Mouse (Mus musculus): ENCODE results near the gene Adamts2.

The Adamts2 gene

DNA sequence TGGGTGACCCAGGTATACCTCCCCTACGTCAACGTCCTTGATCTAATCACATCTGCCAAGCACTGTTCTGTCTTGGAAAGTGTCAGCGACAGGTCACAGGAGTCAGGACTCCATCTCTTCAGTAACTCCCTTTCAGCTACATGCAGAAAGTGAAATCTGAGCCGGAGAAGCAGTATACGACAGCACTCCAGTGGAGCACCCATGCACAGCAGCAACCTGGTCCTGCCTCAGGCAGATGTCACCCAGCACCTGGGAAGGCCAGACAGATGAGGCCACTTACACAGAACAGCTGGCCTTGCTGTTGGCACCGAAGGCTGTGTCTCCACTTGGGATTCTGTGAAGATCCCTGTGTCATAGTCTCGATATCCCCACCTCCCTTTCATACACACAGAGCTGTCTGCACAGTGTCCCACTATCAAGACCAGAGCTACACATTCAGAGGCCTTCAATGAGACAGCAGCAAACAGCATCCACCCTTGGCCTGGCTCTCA lies 70.0 kb downstream of the Adamts2 start:
- DNase-seq (ENCODE audit: low read depth, low spot score) = no peak

DNA sequence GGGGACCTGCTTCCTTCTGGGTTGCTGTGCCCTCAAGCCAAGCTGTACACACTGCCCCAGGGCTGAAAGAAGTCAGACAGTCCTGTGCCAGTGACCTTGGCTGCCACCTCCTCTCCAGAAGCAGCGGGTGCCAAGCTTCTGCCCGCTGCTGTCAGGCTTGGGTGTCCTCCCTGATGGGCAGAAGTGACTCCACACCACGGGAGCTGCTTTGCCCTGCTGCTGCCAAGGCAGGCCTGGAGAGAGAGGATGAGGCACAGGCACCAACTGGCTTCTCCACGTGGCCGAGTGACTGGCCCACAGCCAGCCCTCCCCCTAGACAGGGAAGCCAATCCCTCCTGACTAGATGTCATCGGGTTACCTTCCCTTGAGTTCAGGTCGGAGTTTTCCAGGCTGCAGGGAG lies 71.0 kb downstream of the Adamts2 start:
- no peak for DNase-seq (ENCODE audit: low read depth, low spot score)

DNA sequence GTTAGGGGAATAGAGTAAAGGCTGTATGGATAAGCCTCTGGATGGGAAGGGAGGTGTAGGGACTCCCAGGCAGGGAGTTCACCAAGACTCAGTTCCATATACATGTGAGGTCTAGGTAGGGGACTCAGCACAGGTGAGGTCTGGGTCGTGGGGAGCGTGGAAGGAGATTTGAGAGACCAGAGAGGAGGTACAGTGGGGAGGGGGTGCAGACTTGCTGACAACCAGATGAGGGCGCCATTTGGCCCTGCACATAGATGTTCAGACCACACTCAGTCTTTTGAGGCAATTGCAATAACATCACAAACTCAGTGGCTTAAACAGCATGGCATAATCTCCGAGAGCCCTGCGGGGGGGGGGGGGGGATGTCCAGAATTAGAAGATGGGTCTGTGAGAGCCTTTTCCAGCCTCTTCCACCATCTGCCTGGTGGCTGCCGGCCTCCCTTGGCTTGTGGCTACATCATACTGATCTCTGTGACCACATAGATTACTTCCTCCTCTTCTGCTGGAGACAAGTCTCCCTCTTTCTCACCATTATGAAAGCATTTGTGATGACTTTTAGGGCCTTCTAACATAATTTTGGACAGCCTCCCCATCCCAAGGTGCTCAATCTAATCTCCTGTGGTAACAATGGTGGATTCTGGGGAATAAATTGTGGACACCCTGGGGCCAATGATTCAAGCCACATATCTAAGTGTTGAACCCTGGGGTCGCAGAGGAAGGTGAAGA lies 71.8 kb downstream of the Adamts2 start:
- peak; percentile 9 for DNase-seq (ENCODE audit: low read depth, low spot score)

DNA sequence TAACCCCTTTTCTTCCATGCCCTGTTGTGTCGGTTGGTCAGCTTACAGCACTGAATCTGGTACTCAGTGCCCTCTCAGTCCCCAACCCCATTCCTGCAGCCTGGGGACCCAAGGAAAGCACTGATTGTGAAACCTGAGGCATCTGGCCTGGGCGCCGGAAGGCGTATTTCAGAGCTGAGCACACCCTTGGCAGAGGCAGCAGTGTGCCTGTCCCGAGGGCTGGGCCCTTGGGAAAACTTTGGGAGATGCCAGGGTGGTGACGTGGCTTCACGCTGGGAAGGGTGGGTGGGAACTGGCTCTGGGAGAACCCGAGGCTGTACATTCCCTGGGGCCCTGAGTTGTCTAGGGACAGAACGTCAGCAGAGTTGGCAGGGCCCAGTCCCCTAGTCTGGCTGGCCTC lies 72.5 kb downstream of the Adamts2 start:
- no peak for DNase-seq (ENCODE audit: low read depth, low spot score)

DNA sequence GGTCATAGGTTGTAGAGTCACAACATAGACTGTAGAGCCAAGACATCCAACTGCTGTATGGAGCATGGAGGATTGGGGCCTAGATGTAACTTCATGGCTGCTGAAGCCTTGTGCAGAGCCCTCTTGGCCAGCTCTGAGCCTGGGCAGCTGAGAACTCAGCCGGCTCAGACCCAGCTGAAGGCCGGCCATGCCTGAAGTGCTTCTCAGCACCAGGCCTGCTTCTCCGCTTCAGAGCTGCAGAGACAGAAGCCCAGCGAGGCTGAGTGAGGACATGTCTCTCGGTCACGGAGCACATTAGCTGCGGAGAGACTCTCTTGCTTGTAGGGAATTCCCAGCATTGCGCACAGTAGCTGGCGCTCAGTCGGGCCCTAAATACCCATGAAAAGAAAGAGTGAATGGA lies 76.8 kb downstream of the Adamts2 start:
- no peak for DNase-seq (ENCODE audit: low read depth, low spot score)

DNA sequence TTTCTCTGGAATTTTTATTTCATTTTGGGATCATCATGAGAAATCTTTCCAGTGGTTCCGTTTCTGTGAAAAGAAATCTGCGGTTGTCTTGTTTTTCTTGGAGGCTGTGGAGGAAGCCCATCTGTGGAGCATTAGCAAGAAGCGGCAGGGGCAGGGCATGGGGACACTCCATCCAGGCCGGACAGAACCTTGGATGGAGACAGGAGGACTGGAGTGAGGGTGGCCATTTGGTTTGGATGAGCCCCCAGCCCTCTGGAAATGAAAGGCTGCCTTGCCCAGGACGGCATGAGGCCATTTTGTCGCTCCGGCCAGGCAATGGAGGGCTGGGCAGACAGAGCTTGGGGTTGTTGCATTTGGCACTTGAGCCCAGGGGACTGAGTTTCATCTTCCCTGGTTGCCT lies 80.1 kb downstream of the Adamts2 start:
- no peak for DNase-seq (ENCODE audit: low read depth, low spot score)

DNA sequence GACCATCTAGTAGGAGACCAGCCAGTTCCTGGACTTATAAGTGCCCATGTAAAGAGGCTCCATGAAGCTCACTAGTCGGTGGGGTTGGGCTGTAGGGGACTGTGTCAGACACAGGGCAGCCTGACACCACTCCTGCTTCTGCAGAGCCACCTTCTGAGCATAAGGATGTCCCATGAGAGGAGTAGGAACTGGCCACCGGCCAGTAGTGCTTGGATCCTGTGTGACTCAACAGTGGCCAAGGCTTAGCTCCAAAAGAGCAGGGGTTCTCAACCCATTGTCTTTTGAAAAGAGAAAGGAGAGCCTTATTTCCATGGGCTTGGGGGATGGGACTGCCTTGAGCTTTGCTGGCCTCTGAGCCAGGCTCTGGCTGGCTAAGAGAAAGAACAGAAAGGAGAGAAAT lies 81.9 kb downstream of the Adamts2 start:
- no peak for DNase-seq (ENCODE audit: low read depth, low spot score)

DNA sequence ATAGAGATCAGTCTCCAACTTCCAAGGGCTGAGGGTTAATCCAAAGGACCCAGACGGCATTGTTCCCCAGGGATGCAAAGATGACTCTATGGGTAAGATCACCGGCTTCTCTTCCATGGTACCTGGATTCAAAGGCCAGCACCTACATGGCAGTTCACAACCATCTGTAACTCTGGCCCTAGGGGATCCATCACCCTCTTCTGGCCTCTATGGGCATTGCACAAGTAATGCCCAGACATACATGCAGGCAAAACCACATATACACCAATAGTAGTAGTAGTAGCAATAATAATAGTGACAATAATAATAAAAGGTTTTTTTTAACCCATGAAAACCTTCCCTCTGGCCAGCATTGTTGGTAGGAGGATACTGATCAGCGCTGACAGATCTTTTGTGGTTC lies 86.7 kb downstream of the Adamts2 start:
- peak; percentile 33 for DNase-seq (ENCODE audit: low read depth, low spot score)

DNA sequence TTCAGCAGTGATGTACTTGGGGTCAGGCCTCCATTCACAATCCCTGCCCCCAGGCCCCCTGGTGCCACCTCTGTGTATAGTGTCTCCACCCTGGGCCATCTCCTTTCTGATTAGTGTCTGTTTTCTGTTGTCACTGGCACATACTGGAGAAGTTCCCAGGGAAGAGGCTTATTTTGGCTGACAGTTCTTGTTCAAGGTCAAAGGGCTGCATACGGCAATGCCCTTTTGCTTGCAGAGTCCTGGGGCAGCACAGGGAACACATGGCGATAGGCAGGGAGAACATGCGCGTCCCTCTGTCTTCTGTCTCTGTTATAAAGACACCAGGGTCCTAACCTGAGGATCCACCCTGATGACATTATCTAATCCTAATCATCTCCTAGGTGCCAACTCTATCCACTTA lies 87.8 kb downstream of the Adamts2 start:
- no peak for DNase-seq (ENCODE audit: low read depth, low spot score)

DNA sequence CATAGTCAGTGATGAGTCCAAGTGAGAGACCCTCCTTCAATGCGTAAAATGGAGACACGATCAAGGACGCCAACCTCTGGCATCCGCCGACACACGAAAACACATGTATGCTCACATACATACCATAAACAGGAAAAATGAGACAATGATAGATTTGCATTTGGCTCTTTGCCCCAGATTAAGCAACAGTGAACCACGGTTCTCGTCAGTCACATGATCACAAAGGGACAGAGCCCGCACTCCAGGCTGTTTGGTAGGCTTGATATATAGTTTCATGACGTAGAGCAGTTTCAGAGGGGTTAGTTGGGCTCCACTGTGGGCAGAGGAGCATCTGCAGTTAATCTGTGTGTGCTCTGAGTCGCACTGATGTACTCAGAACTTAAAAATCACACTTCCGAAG lies 98.1 kb downstream of the Adamts2 start:
- DNase-seq (ENCODE audit: low read depth, low spot score) = no peak

DNA sequence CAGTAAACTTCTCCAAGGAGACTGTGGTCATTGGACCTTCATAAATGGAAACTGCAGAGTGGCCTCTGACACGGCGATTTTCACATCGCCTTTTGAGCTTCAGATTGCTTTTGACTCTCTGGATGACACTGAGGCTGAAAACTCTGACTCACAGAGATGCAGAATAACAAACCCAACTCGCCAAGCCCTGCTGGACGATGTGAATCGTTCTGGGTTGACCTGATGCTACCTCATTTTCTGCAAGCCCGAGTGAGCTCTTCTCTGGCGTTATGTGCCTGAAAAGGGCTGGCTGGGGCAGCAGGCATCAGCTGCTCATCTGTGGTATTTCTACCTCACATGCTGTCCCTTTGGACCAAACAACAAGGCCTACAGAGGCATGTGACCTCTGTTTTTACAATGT lies 98.6 kb downstream of the Adamts2 start:
- no peak for DNase-seq (ENCODE audit: low read depth, low spot score)

DNA sequence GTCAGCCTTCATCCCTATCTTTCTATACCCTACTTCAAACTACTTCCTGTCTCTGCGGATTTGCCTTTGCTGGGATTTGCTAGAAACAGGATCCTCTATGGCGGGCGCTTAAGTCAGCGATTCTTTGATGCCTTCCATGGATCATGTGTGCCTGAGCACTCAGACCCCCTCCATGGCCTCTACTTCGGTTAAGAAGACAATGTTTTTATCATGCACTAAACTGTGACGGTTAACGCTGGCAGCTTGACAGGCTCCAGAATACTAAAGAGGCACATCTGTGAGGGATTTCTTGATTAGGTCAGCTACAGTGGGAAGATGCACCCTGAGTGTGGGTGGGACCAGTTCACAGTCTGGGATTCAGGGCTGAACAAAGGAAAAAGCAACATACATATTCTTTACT lies 101.5 kb downstream of the Adamts2 start:
- DNase-seq (ENCODE audit: low read depth, low spot score) = no peak

DNA sequence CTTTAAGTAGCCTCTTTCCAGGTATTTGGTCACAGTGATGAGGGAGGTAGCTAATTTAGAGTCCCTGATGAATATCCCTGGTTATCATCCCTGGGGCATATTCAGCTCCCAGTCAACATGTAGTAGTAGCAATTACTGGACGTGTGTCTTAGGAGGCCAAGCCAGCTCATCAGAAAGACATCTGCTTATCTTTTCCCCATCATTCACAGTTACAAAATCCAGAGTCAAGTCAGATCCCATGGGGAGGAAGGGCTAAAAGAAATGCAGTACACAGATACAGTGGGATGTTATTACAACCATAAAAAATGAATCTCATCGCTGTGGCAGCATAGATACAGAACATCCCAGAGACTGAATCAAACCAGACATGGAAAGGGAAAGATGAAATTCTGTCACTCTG lies 102.6 kb downstream of the Adamts2 start:
- DNase-seq (ENCODE audit: low read depth, low spot score) = no peak

DNA sequence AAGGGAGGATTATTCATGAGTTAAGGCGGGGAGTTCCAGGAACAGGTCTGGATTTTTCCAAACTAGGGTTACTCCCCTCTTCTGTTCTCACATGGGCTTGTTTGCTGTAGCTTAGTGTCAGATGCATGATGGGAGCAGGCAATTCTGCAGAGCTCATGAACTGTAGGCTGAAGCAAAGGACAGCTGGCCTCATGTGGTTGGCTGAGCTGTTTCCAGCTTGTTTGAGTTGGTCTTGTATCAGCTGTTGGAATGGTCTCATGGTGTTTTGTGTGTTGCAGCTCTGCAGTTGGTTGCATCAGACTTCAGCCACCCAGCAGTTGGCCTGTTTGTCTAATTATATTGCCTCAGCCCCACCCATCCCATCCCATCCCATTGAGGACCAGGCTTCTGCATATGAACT lies 105.4 kb downstream of the Adamts2 start:
- DNase-seq (ENCODE audit: low read depth, low spot score) = no peak

DNA sequence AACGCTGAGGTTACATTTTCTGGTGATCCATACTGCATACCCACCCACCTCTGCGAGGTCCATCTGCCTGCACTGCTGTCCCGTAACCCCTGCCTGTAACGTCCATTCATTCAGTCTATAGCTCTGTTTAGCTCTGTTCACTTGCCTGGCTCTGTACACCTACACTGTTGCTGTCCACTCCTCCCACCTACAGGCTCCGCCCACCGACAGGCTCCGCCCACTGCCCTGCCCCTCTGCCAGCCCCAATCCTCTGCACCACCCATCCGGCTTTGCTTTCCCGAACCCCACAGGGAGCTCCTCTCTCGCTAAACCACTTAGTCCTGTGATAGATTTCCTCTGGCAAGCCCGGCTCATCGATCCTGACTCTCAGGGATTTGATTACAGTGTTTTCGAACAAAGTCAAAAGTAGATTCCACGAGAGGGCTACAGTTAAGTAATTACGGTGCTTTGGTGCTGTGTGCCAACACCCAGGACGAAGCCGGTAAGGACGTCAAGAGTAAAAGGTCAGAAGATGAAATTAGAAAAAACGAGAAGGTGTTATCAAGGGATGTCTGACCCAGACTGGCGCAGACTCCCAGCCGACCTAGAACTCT lies 111.8 kb downstream of the Adamts2 start:
- peak; percentile 85 for DNase-seq (ENCODE audit: low read depth, low spot score)

DNA sequence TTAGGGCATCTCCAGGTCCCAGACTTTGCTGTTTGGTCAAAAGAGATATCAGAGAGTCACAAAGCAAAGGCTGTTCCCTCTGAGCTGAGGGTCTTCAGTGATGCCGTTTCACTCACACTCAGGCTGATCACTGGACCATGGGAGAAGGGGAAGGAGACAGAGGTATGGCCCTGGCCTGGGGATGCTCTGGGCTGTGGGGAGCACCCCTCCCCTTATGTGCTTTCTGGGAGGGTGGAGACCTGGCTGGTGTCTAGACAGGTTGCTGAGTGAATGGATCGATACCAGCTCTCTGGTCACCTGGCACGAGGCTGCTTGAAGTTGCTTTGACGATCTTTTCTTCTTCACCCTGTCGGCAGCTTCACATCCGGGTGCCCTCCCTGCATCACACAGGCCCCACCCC lies 113.2 kb downstream of the Adamts2 start:
- no peak for DNase-seq (ENCODE audit: low read depth, low spot score)

DNA sequence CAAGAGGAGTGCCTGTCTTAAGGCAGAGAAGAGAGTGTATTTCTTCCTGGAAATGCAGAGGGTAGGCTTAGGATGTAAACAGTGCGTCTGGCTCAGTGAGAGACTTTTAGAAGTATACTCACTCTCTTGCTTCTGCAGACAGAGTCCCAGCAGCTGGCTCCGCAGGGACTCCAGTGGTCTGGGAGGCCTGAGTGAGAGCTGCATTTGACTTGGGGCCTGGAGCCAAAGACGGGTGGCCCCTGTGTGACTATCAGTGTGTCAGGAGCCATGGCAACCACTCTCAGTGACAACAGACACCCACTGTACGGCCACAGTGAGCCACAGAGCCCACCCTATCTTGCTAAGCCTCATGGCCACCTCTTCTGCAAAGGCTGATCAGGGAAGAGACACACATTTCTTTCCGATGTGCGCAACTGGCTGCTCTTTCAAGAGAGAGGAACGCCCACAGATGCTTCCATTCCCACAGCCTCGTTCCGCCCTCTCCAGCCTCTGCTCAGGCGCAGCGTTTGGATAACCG lies 115.6 kb downstream of the Adamts2 start:
- peak; percentile 28 for DNase-seq (ENCODE audit: low read depth, low spot score)

DNA sequence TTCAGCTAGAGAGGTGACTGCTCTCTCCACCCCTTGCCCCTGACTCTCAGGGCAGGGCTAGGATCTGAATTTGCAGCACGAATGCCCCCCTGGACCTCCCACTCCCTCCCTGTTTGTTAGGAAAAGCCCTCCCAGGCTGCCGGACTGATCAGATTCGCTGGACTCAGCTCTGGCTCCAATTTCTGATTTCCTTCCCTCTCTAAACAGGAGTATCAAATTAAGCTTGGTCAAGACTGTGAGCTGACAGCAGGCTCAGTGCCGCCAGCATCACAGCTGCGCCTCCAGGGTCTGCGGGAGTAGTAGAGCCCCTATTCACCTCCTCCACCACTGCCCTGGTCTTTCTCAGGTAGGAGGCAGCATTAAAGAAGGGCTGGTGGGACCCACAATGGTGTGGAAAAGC lies 117.0 kb downstream of the Adamts2 start:
- no peak for DNase-seq (ENCODE audit: low read depth, low spot score)

DNA sequence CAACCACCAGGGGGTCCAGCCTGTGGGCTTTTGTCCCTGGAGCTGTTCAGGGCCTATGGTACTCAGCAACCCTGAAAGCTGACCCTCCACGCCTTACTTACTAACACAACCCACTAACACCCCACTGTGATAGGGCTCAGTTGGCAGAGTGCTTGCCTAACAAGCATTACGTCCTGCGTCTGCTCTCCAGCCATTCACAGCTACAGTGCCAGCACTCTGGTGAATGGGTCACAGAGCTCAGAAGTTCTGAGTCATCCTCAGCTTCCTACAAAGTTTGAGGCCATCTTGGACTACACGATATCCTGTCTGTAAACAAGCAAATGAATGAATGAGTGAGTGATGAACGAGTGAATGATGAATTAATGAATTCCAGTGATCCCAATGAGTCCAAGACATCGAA lies 118.5 kb downstream of the Adamts2 start:
- no peak for DNase-seq (ENCODE audit: low read depth, low spot score)

DNA sequence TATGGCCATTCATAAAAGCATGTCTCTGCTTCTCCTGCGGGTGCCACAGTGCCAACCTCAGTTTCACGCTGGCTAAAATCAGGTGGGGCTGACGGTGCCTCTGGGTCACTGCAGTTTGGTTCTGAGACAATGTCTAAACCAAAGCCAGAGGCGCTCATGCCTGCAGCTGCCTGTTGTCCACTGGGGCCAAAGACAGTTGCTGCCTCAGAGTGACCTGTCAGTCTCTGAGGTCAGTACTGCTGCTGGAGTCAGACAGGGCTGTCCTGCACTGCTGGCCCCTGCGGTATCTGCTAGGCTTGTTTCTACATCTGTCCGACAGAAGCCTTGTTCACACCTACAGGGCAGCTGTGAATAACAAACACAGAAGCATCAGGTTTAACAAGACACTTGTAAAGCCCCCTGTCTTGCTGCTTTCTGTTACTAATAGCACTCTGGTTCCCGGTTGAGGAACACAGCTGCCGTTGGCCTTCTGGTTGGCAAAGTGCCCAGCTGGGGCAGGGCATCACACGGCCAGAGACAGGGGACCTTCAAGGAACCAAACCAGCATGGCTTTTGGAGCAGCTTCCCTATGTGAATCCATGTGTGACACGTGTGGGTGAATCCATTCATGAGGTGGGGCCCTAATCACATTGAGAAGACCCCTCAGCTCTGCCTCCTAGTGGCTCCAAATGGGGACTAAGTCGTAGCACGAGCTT lies 119.1 kb downstream of the Adamts2 start:
- peak; percentile 11 for DNase-seq (ENCODE audit: low read depth, low spot score)

DNA sequence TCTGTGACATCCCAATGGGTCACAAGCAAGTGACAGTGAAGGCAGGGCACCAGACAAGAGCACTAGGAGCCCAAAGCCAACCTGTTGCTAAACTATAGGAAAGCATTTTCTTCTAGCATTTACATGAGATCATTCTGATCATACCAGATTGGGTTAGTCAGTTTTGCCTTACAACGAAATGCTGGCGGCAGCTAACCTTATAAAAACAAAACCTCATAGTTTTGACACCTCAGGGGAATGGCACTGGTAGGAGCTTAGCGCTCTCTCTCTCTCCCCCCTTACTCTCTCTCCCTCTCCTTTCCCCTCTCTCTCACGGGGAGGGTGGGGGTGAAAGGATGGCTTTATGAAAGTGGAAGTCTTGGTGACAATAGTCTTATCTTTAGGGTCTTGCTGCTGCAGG lies 123.7 kb downstream of the Adamts2 start:
- DNase-seq (ENCODE audit: low read depth, low spot score) = no peak

DNA sequence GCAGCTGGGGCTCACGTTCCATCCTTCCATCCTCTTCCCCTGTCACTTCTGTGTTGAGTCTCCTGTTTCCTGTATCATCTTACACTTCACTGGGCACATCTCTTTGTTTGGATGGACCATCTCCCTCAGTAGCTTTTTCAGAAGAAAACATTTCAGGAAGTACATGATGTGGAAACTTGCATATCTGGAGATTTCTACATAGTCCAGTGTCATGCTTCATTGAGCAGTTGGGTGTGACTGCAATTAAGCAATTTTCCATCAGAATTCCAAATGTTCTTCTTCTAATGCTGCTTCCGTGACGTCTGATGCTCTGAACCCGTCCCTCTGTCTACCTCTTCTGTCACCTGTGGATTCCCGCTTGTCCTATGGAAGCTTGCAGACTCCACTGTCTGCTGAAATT lies 124.2 kb downstream of the Adamts2 start:
- DNase-seq (ENCODE audit: low read depth, low spot score) = no peak

DNA sequence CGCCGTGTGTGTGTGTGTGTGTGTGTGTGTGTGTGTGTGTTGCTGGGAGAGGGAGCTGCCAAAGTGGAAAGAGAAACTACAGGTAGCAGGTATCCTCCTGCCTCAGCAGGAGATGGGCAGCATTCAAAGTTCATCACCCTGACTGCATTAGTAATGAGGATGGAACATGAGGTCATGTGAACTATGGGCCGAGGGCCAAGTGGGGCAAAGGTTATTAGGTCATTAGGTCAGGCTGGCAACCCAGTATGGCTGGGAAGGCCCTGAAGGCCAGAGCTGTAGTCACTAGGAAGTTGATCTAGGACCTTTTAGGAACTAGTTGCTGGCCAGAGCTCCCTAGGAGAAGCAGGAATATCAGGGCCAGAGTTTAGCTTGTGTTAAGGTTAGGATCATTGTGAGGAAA lies 131.3 kb downstream of the Adamts2 start:
- DNase-seq (ENCODE audit: low read depth, low spot score) = no peak

All from R1 (cell line).